Mouse (Mus musculus) thymus, adult 2 months (tissue): ENCODE results near the gene Bsn.

Experiments used
- CTCF ChIP-seq: fragments of 200-500 bp; IDR thresholded peaks from 2 replicates; pipeline ENCODE4 v1.5.1; 2012; ENCODE audit warnings: mild to moderate bottlenecking, control low read depth, low read length, moderate library complexity, borderline replicate concordance; ENCODE audit not compliant: control insufficient read depth, poor library complexity, insufficient read depth; ENCODE audit errors: extremely low read depth
- POLR2A ChIP-seq: fragments of 200-500 bp; IDR thresholded peaks from 2 replicates; pipeline ENCODE4 v1.6.1; 2012; ENCODE audit warnings: mild to moderate bottlenecking, low read length, control low read depth, moderate library complexity; ENCODE audit not compliant: control insufficient read depth, poor library complexity, insufficient read depth; ENCODE audit errors: extremely low read depth

GRCm38 (mm10) chr9:108238831-108239230 is 48.6 kb upstream of the Bsn start:
- TF ChIP-seq CTCF = no peak
- no peak for TF ChIP-seq POLR2A
